Mouse (Mus musculus): ENCODE data around the gene Wnt16. TPM values are rescaled to one million over a fixed set of nuclear protein-coding genes. Genes with fewer than 3 reads are reported as not detected.

The Wnt16 gene
- polyA plus RNA-seq, 1 experiment = not detected

DNA sequence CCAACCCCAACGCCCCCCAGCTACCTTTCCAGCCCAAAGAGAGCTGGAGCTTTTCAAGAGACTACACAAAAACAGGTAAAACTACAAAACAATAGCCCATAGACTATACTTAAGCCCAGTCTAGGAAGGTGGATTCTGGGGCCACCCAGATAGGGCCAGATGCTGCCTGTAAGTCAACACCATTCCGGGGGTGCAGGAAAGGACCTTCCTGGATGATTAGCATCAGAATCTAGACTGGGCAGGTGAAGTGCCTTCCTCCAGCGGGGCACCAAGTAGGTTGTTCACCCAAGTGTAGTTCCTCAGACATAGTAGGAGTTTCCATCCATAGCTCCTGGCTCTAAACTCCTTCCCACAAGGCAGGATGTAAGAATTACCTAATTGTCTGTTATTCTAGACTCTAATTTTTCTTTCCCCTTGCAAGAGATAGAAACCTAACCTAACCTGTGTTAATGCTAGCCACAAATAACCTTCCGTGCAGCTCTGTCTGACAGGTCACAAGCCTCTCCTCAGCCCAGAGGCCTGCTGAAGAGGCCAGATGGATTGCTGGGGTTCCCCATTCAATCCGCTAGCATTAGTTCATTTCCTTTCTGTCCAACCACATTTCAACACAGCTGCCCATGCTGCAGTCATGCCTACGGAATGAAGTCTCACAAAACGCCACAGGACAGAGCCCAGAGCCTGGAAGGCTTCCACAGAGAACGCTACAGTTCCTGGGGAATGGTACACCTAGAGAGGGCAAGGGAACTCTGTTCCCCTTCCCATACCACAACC, 59.3 kb downstream of the Wnt16 start:
- no peak for TF ChIP-seq GATA1 (IDR thresholded peaks at IDR 0.05; ENCODE audit: low read length)

Other genes with a start within 250 kb of the Wnt16 start
- 3.4 and 3.8 TPM in 2 replicates for gene Fam3c, start 68.0 kb downstream of the Wnt16 start, polyA plus RNA-seq (2012)